Mouse (Mus musculus) heart, postnatal 0 days (tissue): Measurements from ENCODE around the gene Otulinl. TPM values are rescaled to one million over a fixed set of nuclear protein-coding genes. Genes with fewer than 3 reads are reported as not detected.
A peak's percentile ranks its signal among the peaks of the same experiment; 100 is the strongest.

ENCODE experiments used
- ATAC-seq: fragments of 200-750 bp; cut with Nextera tagmentation; 2 replicates; pipeline ENCODE4 v1.8.0; 2017; ENCODE audit warnings: low read depth, moderate number of reproducible peaks, moderate library complexity; ENCODE audit not compliant: insufficient read depth
- DNase-seq: peaks from one replicate; pipeline ENCODE4 v3.0.0-alpha.2; 2016; ENCODE audit warnings: low spot score
- H3K27ac ChIP-seq: fragments of 300-500 bp; sonication (generic); 2 replicates; pipeline ENCODE4 v1.5.1; 2014; ENCODE audit warnings: low read depth, mild to moderate bottlenecking
- H3K27me3 ChIP-seq: fragments of 300-500 bp; sonication (generic); 2 replicates; pipeline ENCODE4 v1.6.1; 2014; ENCODE audit warnings: low read length, mixed read lengths; ENCODE audit not compliant: control insufficient read depth, insufficient read depth
- H3K36me3 ChIP-seq: fragments of 300-500 bp; sonication (generic); replicated peaks from 2 replicates; pipeline ENCODE4 v1.6.1; 2014; ENCODE audit warnings: low read length, mixed read lengths; ENCODE audit not compliant: control insufficient read depth, insufficient read depth
- H3K4me1 ChIP-seq: fragments of 300-500 bp; sonication (generic); 2 replicates; pipeline ENCODE4 v1.6.1; 2014; ENCODE audit warnings: antibody characterized with exemption; ENCODE audit not compliant: control insufficient read depth, insufficient read depth
- H3K4me2 ChIP-seq: fragments of 300-500 bp; sonication (generic); 2 replicates; pipeline ENCODE4 v1.6.1; 2014; ENCODE audit warnings: low read depth, mild to moderate bottlenecking, low read length, moderate library complexity
- H3K4me3 ChIP-seq: fragments of 300-500 bp; sonication (generic); 2 replicates; pipeline ENCODE4 v1.5.1; 2014; ENCODE audit warnings: low read depth, low read length
- H3K9ac ChIP-seq: fragments of 300-500 bp; sonication (generic); replicated peaks from 2 replicates; pipeline ENCODE4 v1.6.1; 2014; ENCODE audit warnings: low read depth, low read length, mixed read lengths
- H3K9me3 ChIP-seq: fragments of 300-500 bp; sonication (generic); replicated peaks from 2 replicates; pipeline ENCODE4 v1.6.1; 2016; ENCODE audit warnings: low read length; ENCODE audit not compliant: control insufficient read depth
- CTCF ChIP-seq: IDR thresholded peaks from 2 replicates; pipeline ENCODE4 v1.5.1; 2016; ENCODE audit warnings: antibody characterized with exemption, control low read depth, low read depth
- EP300 ChIP-seq: IDR thresholded peaks from 2 replicates; pipeline ENCODE4 v1.6.1; 2016; ENCODE audit warnings: antibody characterized with exemption, low read depth
- WGBS: fragments of 180-500 bp; shearing (Covaris S2); extraction: QIAGEN DNeasy Blood & Tissue Kit; methylation state at CpG from one replicate; pipeline ENCODE4 v1.1.7; 2014; 5-methylcytosine and 5-hydroxymethylcytosine counted together
- polyA plus RNA-seq: library from polyadenylated mRNA; unstranded; fragments of >200 nt; fragmentation: Nextera tagmentation; extraction: Ambion mirVana; gene quantifications from 2 replicates; pipeline ENCODE4 v1.2.1, GENCODE M21; 2015
- total RNA-seq: library from RNA; depleted of rRNA; stranded (reverse); fragments of >200 nt; gene quantifications from 2 replicates; pipeline ENCODE4 v1.2.3, GENCODE M21; 2014; ENCODE audit warnings: low replicate concordance

The Otulinl gene
- total and polyA plus RNA-seq, 2 experiments from 2014 or later: 3.2 to 15.3 TPM

GRCm38 (mm10) chr15:27666911-27667539, 14.4 kb downstream of the Otulinl start:
- H3K36me3 ChIP-seq: no peaks in the 10 kb centered on the region
- H3K27ac ChIP-seq: no peak overlapping the region
- DNase-seq: no peak
- 56% methylated on average over 9 of the region's 9 CpGs for WGBS
- H3K9ac ChIP-seq: no peak overlapping the region
- no peak overlapping the region for H3K4me2 ChIP-seq
- H3K9me3 ChIP-seq: no peaks in the 10 kb centered on the region; the same call in 1 of the 2 replicates
- TF ChIP-seq EP300: no peak
- no peak for TF ChIP-seq CTCF
- H3K4me1 ChIP-seq: no peaks in the 10 kb centered on the region
- H3K27me3 ChIP-seq: no peaks in the 10 kb centered on the region
- no peak for ATAC-seq
- H3K4me3 ChIP-seq: no peak overlapping the region

- Histone ChIP-seq H3K9me3 (no peaks in the 10 kb centered on the region; the same call in 1 of the 2 replicates), H3K27ac (no peak overlapping the region), H3K4me2 (no peak overlapping the region), H3K9ac (no peak overlapping the region), H3K4me3 (no peak overlapping the region), H3K27me3 (no peaks in the 10 kb centered on the region), H3K36me3 (no peaks in the 10 kb centered on the region), H3K4me1 (no peaks in the 10 kb centered on the region)
- WGBS: 54% methylated on average over 21 of the region's 21 CpGs
- DNase-seq: no peak
- ATAC-seq: peak; percentile 30; the same call in 1 of the 2 replicates
- no peak for TF ChIP-seq CTCF
- TF ChIP-seq EP300: no peak
Observed at GRCm38 (mm10) chr15:27665392-27665911, 15.9 kb downstream of the Otulinl start.

GRCm38 (mm10) chr15:27664126-27664525, 17.3 kb downstream of the Otulinl start:
- no peak for DNase-seq
- no peak for TF ChIP-seq CTCF
- TF ChIP-seq EP300: no peak
- Histone ChIP-seq H3K9ac (no peak overlapping the region), H3K36me3 (no peaks in the 10 kb centered on the region), H3K27ac (no peak overlapping the region), H3K9me3 (no peaks in the 10 kb centered on the region; the same call in 1 of the 2 replicates), H3K4me3 (no peak overlapping the region), H3K4me1 (no peaks in the 10 kb centered on the region), H3K27me3 (no peaks in the 10 kb centered on the region), H3K4me2 (no peak overlapping the region)
- no peak for ATAC-seq
- 89% methylated on average over 9 of the region's 9 CpGs for WGBS

GRCm38 (mm10) chr15:27662699-27663098, 18.7 kb downstream of the Otulinl start:
- TF ChIP-seq EP300 (no peak), CTCF (no peak)
- no peak for DNase-seq
- H3K4me3 ChIP-seq: no peak overlapping the region
- H3K36me3 ChIP-seq: no peaks in the 10 kb centered on the region
- no peak overlapping the region for H3K4me2 ChIP-seq
- 32% methylated on average over 1 of the region's 1 CpGs for WGBS
- no peaks in the 10 kb centered on the region for H3K27me3 ChIP-seq
- H3K9ac ChIP-seq: no peak overlapping the region
- H3K27ac ChIP-seq: no peak overlapping the region
- H3K9me3 ChIP-seq: no peaks in the 10 kb centered on the region; the same call in 1 of the 2 replicates
- ATAC-seq: no peak
- H3K4me1 ChIP-seq: no peaks in the 10 kb centered on the region

GRCm38 (mm10) chr15:27661696-27662095, 19.7 kb downstream of the Otulinl start:
- no peak for TF ChIP-seq CTCF
- TF ChIP-seq EP300: no peak
- WGBS: 81% methylated on average over 6 of the region's 6 CpGs

More at GRCm38 (mm10) chr15:27661696-27662095, 19.7 kb downstream of the Otulinl start:
- Histone ChIP-seq H3K36me3 (no peaks in the 10 kb centered on the region), H3K27ac (no peak overlapping the region), H3K4me2 (no peak overlapping the region), H3K4me3 (no peak overlapping the region), H3K9me3 (no peaks in the 10 kb centered on the region; the same call in 1 of the 2 replicates), H3K4me1 (no peaks in the 10 kb centered on the region), H3K9ac (no peak overlapping the region), H3K27me3 (no peaks in the 10 kb centered on the region)
- no peak for ATAC-seq
- no peak for DNase-seq
